Mouse (Mus musculus) liver, embryonic 15.5 days (tissue): ENCODE results near the gene Helz2. TPM values are rescaled to one million over a fixed set of nuclear protein-coding genes. Genes with fewer than 3 reads are reported as not detected.

Source experiments
- ATAC-seq: fragments of 200-750 bp; cut with Nextera tagmentation; 2 replicates; pipeline ENCODE4 v1.8.0; 2017; ENCODE audit warnings: moderate number of reproducible peaks, mild to moderate bottlenecking, moderate library complexity; ENCODE audit not compliant: insufficient read depth
- H3K27ac ChIP-seq: fragments of 300-500 bp; sonication (generic); replicated peaks from 2 replicates; pipeline ENCODE4 v1.5.1; 2015; ENCODE audit warnings: mild to moderate bottlenecking, inconsistent platforms
- H3K27me3 ChIP-seq: fragments of 300-500 bp; sonication (generic); 2 replicates; pipeline ENCODE4 v1.6.1; 2015; ENCODE audit warnings: mild to moderate bottlenecking, inconsistent platforms
- H3K36me3 ChIP-seq: fragments of 300-500 bp; sonication (generic); replicated peaks from 2 replicates; pipeline ENCODE4 v1.6.1; 2015; ENCODE audit warnings: moderate library complexity, mild to moderate bottlenecking, inconsistent platforms
- H3K4me1 ChIP-seq: fragments of 300-500 bp; sonication (generic); replicated peaks from 2 replicates; pipeline ENCODE4 v1.6.1; 2015; ENCODE audit warnings: inconsistent platforms
- H3K4me2 ChIP-seq: fragments of 300-500 bp; sonication (generic); 2 replicates; pipeline ENCODE4 v1.6.1; 2015; ENCODE audit warnings: moderate library complexity, mild to moderate bottlenecking, inconsistent platforms
- H3K4me3 ChIP-seq: fragments of 300-500 bp; sonication (generic); replicated peaks from 2 replicates; pipeline ENCODE4 v1.5.1; 2015; ENCODE audit warnings: mild to moderate bottlenecking, inconsistent platforms
- H3K9ac ChIP-seq: fragments of 300-500 bp; sonication (generic); 2 replicates; pipeline ENCODE4 v1.6.1; 2015; ENCODE audit warnings: moderate library complexity, mild to moderate bottlenecking, inconsistent platforms
- H3K9me3 ChIP-seq: fragments of 300-500 bp; sonication (generic); replicated peaks from 2 replicates; pipeline ENCODE4 v1.6.1; 2016; ENCODE audit warnings: inconsistent platforms
- WGBS: fragments of 180-500 bp; shearing (Covaris S2); methylation state at CpG from one replicate; pipeline ENCODE4 v1.1.7; 2015; ENCODE audit warnings: mixed read lengths; ENCODE audit not compliant: insufficient replicate concordance; 5-methylcytosine and 5-hydroxymethylcytosine counted together
- polyA plus RNA-seq: library from polyadenylated mRNA; unstranded; fragments of >200 nt; fragmentation: Nextera tagmentation; extraction: Ambion mirVana; gene quantifications from 2 replicates; pipeline ENCODE4 v1.2.1, GENCODE M21; 2015

Helz2 gene
- polyA plus RNA-seq, 1 experiment from 2014 or later, result 2.3 TPM

DNA sequence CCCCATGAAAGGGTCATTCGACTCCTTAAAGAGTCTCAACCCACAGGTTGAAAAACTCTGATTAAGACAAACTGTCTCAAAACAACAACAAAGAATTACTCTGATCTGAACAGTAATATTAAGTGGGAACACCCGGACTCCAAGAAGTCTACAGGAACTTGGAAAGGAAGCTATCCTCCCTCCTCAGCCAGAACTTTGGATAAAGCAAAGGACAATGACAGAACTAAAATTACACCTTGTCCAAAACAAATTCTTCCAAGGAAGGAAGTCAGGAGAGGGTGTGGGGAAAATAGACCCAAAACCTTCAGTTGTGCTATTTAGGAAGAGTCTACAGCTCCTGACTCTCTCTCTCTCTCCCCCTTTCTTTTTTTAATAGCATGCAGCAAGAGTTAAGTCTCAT is 30.3 kb upstream of the Helz2 start:
- Histone ChIP-seq H3K36me3 (peaks cover 80% of the 10 kb centered on the region), H3K4me2 (no peak overlapping the region), H3K27ac (no peak overlapping the region), H3K27me3 (no peaks in the 10 kb centered on the region), H3K9me3 (no peaks in the 10 kb centered on the region), H3K9ac (no peak overlapping the region), H3K4me1 (peaks cover 4% of the 10 kb centered on the region), H3K4me3 (no peak overlapping the region)
- WGBS, result 79% methylated on average over 2 of the region's 2 CpGs
- ATAC-seq, result no peak

- Histone ChIP-seq H3K9me3 (no peaks in the 10 kb centered on the region), H3K4me3 (no peak overlapping the region), H3K9ac (no peak overlapping the region), H3K36me3 (peaks cover 92% of the 10 kb centered on the region), H3K27ac (no peak overlapping the region), H3K4me1 (no peaks in the 10 kb centered on the region), H3K4me2 (no peak overlapping the region), H3K27me3 (no peaks in the 10 kb centered on the region)
- ATAC-seq, result no peak
- 85% methylated on average over 2 of the region's 2 CpGs for WGBS
These were observed 25.0 kb upstream of the Helz2 start for GRCm38 (mm10) chr2:181266839-181267238.

DNA sequence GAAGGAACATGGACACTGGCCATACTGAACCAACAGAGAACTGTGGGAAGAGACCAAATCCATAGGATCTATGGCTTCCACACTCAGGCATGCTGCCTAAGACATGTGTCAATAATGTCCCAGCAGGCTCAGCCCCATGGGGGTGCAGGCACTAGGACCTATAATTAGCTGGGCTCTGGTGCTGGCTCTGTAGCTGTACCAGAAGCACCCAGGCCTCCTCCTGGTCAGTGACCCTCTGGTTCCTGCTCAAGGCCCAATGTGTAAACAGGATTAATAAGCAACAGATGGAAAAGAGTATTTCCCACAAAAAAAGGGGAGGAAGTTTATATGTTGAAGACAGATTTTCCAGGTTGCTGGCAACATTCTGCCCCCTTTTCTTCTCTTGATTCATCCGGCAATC is 11.4 kb upstream of the Helz2 start:
- 89% methylated on average over 1 of the region's 1 CpGs for WGBS
- Histone ChIP-seq H3K36me3 (peaks cover 65% of the 10 kb centered on the region), H3K4me2 (no peak overlapping the region), H3K4me3 (no peak overlapping the region), H3K27ac (0 out of 2 replicates have a peak overlapping the region, but pooled peaks have one; percentile 51), H3K4me1 (peaks cover 18% of the 10 kb centered on the region; the same call in 1 of the 2 replicates), H3K9me3 (no peaks in the 10 kb centered on the region), H3K9ac (no peak overlapping the region), H3K27me3 (no peaks in the 10 kb centered on the region)
- peak; percentile 41; the same call in 1 of the 2 replicates for ATAC-seq

DNA sequence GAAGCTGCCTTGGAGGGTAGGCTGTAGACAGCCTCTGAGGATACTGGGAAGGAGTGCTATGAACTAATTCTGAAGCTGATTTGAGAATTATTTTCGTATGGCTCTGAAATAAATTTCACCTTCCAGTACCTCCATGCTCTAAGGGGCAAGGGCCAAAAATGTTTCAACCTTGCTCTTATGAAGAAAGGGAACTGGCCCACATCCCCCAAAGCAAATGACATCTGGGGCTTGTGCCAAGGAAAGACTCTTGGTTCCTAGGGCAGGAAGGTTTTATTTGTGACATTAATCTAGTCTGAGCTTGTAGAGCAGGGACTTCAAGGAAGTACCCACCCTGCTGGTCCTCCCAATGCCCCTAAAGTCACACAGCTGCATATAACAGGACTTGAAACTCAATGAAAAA is 10.0 kb upstream of the Helz2 start:
- ATAC-seq, result no peak
- Histone ChIP-seq H3K9me3 (no peaks in the 10 kb centered on the region), H3K4me1 (peaks cover 18% of the 10 kb centered on the region; the same call in 1 of the 2 replicates), H3K36me3 (peaks cover 51% of the 10 kb centered on the region), H3K4me3 (no peak overlapping the region), H3K4me2 (no peak overlapping the region), H3K27me3 (no peaks in the 10 kb centered on the region), H3K27ac (no peak overlapping the region), H3K9ac (no peak overlapping the region)
- WGBS, result 71% methylated on average over 1 of the region's 1 CpGs

- peak overlapping the region; percentile 68 for H3K27ac ChIP-seq
- peaks cover 26% of the 10 kb centered on the region for H3K36me3 ChIP-seq
- H3K9ac ChIP-seq, result no peak overlapping the region
- no peaks in the 10 kb centered on the region for H3K9me3 ChIP-seq
- H3K4me2 ChIP-seq, result no peak overlapping the region
- H3K27me3 ChIP-seq, result no peaks in the 10 kb centered on the region
- no peak overlapping the region for H3K4me3 ChIP-seq
- H3K4me1 ChIP-seq, result peaks cover 24% of the 10 kb centered on the region
- peak; percentile 53 for ATAC-seq
- 66% methylated on average over 10 of the region's 10 CpGs for WGBS
These were observed 7.4 kb upstream of the Helz2 start for GRCm38 (mm10) chr2:181249217-181249616.

DNA sequence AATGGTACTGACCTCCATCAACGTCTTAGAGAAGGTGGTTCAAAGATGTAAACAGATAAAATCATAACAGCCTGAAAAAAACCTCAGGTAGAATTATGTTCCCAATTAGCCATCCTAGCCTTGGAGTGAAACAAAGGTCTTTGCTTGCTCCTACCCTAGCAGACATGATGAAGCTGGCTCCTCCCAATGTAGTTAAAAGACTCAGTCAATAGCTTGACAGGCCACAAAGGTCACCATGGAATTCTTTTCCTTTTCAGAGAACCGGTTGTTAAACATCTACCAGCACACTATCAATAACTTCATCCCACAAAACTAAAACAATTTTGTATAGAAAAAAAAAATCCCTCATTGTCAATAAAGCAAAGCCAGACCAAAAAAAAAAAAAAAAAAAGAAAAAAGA is 3.2 kb upstream of the Helz2 start:
- H3K4me2 ChIP-seq, result no peak overlapping the region
- H3K4me1 ChIP-seq, result peaks cover 39% of the 10 kb centered on the region
- H3K27ac ChIP-seq, result no peak overlapping the region
- no peaks in the 10 kb centered on the region for H3K27me3 ChIP-seq
- ATAC-seq, result no peak
- no peak overlapping the region for H3K4me3 ChIP-seq
- no peak overlapping the region for H3K9ac ChIP-seq
- WGBS, result 47% methylated on average over 2 of the region's 2 CpGs
- no peaks in the 10 kb centered on the region for H3K9me3 ChIP-seq
- H3K36me3 ChIP-seq, result peaks cover 8% of the 10 kb centered on the region

DNA sequence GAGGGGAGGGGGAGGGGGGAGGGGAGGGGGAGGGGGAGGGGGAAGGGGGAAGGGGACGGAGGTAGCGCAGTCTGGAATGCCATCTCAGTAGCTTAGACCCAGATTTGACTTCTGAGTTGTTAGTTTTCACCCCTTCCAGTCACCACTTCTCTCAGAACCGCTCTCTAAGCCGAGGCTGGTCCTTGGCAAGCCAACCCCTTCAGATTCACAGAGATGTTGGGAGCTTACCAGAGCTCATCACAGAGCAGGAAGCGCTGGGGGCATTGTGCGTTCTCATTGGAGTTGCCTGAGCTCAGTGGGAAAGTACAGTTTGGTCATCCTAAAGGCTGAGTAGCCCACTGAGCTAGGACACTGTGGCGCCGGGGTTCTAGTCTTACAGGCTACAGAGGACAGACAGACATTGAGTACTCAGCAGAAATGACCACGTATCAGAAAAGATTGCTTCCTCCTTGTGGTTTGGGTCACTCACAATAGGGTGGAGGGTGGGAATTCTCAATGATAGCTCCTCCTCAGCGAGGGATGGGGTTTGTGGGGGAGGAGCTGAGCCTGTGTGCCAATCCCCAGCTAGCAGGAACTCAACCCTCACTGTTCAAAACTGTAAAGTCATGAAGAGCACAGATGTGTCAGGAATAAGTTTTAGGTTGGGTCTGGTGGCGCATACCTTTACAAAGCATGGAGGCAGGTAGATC is 2.0 kb upstream of the Helz2 start:
- no peaks in the 10 kb centered on the region for H3K9me3 ChIP-seq
- ATAC-seq, result peak; percentile 53
- H3K27me3 ChIP-seq, result no peaks in the 10 kb centered on the region
- H3K36me3 ChIP-seq, result peaks cover 17% of the 10 kb centered on the region
- H3K4me1 ChIP-seq, result peaks cover 50% of the 10 kb centered on the region
- WGBS, result 18% methylated on average over 11 of the region's 11 CpGs
- peak overlapping the region; percentile 61 for H3K27ac ChIP-seq
- H3K4me3 ChIP-seq, result no peak overlapping the region
- H3K9ac ChIP-seq, result no peak overlapping the region
- H3K4me2 ChIP-seq, result peak overlapping the region; percentile 34

GRCm38 (mm10) chr2:181242314-181242665 is 463 bp upstream of the Helz2 start:
- Histone ChIP-seq H3K4me2 (peak overlapping the region; percentile 79), H3K9me3 (no peaks in the 10 kb centered on the region), H3K27me3 (no peaks in the 10 kb centered on the region), H3K36me3 (peaks cover 30% of the 10 kb centered on the region), H3K4me1 (peaks cover 50% of the 10 kb centered on the region), H3K4me3 (peak overlapping the region; percentile 76), H3K27ac (0 out of 2 replicates have a peak overlapping the region, but pooled peaks have one; percentile 6), H3K9ac (peak overlapping the region; percentile 79)
- WGBS, result 65% methylated on average over 3 of the region's 3 CpGs
- ATAC-seq, result no peak

DNA sequence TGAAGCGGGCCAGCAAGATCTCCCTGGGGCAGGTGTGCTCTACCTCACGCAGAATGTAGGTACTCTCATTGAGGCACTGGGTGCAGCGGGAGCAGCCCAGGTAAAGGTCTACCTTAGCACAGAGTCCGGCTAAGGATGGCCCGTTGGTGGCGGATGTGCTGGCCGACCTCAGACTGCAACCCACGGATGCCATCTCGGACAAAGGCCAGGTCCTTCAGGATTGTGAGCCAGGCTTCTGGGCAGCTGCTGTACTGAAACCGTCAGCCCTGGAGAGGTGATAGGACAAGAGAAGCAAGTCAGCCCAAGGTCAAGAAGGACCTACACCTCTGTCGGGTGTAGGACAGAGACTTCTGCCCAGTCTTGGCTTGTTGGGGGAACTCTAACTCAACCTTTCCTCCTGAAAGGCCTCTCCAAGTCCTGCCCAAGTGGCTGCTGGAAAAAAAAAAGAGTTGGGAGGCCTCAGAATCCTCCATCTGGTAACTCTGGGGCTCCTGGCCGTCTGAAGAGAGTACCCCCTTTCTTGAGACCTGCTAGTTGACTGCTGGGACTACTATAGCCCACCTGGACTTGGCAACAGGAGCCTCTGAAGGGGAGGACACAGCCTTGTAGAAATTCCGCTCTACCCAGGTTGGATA is 904 bp downstream of the Helz2 start:
- Histone ChIP-seq H3K27me3 (no peaks in the 10 kb centered on the region), H3K4me3 (peak overlapping the region; percentile 76), H3K27ac (0 out of 2 replicates have a peak overlapping the region, but pooled peaks have one; percentile 77), H3K9ac (peak overlapping the region; percentile 79; the same call in 1 of the 2 replicates), H3K9me3 (no peaks in the 10 kb centered on the region), H3K4me1 (peaks cover 50% of the 10 kb centered on the region), H3K4me2 (peak overlapping the region; percentile 79), H3K36me3 (peaks cover 43% of the 10 kb centered on the region)
- ATAC-seq, result no peak
- WGBS, result 81% methylated on average over 13 of the region's 13 CpGs

DNA sequence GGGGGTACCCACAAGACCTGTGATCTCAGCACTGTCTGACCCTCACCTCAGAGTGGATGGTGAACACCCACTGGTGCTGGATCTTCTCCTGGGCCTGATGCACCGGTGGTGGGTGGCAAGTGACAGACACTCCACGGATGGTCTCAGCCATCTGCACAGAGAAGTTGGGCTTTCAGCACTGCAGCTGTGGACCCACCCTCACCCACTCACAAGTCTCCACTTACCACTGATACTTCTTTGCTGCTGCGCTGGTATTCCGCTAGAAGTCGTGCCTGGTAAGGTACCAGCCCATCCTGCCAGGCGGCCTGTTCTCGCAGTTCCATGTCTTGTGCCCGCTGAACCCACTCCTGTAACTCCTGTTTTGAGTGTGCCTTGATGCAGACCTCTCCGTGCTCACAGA is 2.6 kb downstream of the Helz2 start:
- H3K4me3 ChIP-seq, result no peak overlapping the region
- H3K27ac ChIP-seq, result no peak overlapping the region
- H3K9me3 ChIP-seq, result no peaks in the 10 kb centered on the region
- 83% methylated on average over 9 of the region's 9 CpGs for WGBS
- peaks cover 60% of the 10 kb centered on the region for H3K36me3 ChIP-seq
- ATAC-seq, result no peak
- H3K4me1 ChIP-seq, result peaks cover 45% of the 10 kb centered on the region
- H3K27me3 ChIP-seq, result no peaks in the 10 kb centered on the region
- H3K4me2 ChIP-seq, result peak overlapping the region; percentile 79; the same call in 1 of the 2 replicates
- H3K9ac ChIP-seq, result no peak overlapping the region

DNA sequence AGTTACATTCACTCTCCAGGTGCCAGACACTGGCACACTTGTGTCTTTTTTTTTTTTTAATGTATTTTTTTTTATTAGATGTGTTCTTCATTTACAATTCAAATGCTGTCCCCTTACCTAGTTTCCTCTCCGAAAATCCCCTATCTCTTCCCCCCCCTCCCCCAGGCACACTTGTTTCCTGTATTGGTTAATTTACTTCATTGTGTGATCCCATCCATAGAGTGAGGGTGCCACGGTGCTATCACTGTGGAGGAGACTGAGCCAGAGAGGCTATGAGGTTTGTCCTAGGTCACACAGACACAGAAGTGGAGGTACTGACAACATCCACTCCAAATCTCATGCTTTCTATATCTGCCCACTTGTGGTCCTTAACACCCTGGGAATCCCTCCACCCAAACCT is 3.0 kb downstream of the Helz2 start:
- H3K36me3 ChIP-seq, result peaks cover 64% of the 10 kb centered on the region
- 0 out of 2 replicates have a peak overlapping the region, but pooled peaks have one; percentile 79 for H3K4me2 ChIP-seq
- H3K9ac ChIP-seq, result no peak overlapping the region
- H3K4me3 ChIP-seq, result no peak overlapping the region
- 55% methylated on average over 2 of the region's 2 CpGs for WGBS
- H3K27me3 ChIP-seq, result no peaks in the 10 kb centered on the region
- no peak overlapping the region for H3K27ac ChIP-seq
- no peaks in the 10 kb centered on the region for H3K9me3 ChIP-seq
- H3K4me1 ChIP-seq, result peaks cover 41% of the 10 kb centered on the region
- no peak for ATAC-seq
